Mouse (Mus musculus): ENCODE results near the gene Isca1. TPM values are rescaled to one million over a fixed set of nuclear protein-coding genes. Genes with fewer than 3 reads are reported as not detected.

Gene Isca1
- polyA plus RNA-seq, 1 experiment from 2014 or later = 153 TPM

DNA sequence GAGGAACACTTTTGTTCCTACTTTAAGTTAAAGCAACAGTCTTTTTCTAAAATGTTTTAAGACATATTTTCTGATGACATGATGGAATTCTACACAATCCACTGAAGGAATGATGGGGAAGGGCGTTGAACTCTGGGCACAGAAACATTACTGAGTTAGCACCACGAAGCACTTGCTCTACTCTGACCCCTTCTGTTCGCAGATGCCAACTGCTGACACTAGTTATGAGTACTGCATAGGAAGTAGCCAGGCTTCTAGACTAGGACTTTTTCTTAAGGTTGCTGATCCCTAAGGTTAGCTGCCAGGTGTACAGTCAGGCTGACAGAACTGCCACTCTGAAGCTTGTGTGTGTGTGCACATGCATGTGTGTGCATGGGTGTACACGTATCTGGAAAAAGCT is 9.6 kb upstream of the Isca1 start:
- Histone ChIP-seq H3K4me2 (ENCODE audit: low read length) (no peak overlapping the region), H3K36me3 (ENCODE audit: insufficient read depth, low read length) (peaks cover 69% of the 10 kb centered on the region), H3K9ac (ENCODE audit: low read depth, low read length) (no peak overlapping the region), H3K9me3 (replicated peaks; ENCODE audit: low read length) (no peaks in the 10 kb centered on the region), H3K27ac (no peak overlapping the region), H3K4me1 (replicated peaks; ENCODE audit: insufficient read depth, low read length) (no peaks in the 10 kb centered on the region), H3K4me3 (replicated peaks; ENCODE audit: low read depth, low read length) (no peak overlapping the region), H3K27me3 (ENCODE audit: insufficient read depth, low read length) (no peaks in the 10 kb centered on the region)
- ATAC-seq (replicated peaks; ENCODE audit: low FRiP score, low read depth) = 0 out of 2 replicates have a peak, but pooled peaks have one; percentile 29
- TF ChIP-seq CTCF (IDR thresholded peaks at IDR 0.05; ENCODE audit: low read depth) = peak; percentile 42
- peak; percentile 13 for DNase-seq (ENCODE audit: low spot score)
- 86% methylated on average over 4 of the region's 4 CpGs for WGBS

DNA sequence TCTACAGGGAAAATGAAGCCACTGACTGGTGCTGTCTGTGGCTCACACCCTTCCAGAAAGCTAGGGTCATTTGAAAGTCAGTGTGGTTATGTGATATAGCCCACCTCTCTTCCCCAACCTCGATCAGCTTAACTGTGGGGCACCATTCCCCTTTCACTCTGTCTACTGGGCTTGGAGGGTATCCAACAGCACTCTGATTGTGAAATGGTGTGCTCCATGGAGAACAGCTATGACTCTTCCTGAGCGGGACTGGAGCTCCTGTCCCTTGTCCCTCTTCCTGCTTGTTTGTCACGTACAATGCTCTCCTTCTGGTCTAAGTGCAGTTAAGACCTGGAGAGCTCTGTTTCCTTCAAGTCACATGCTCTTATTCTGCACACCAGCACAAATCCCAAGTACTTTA is 5.6 kb upstream of the Isca1 start:
- Histone ChIP-seq H3K27me3 (ENCODE audit: insufficient read depth, low read length) (no peaks in the 10 kb centered on the region), H3K9me3 (replicated peaks; ENCODE audit: low read length) (no peaks in the 10 kb centered on the region), H3K4me2 (ENCODE audit: low read length) (no peak overlapping the region), H3K4me3 (replicated peaks; ENCODE audit: low read depth, low read length) (no peak overlapping the region), H3K36me3 (ENCODE audit: insufficient read depth, low read length) (peaks cover 38% of the 10 kb centered on the region), H3K9ac (ENCODE audit: low read depth, low read length) (no peak overlapping the region), H3K27ac (no peak overlapping the region), H3K4me1 (replicated peaks; ENCODE audit: insufficient read depth, low read length) (peaks cover 11% of the 10 kb centered on the region; the same call in 1 of the 2 replicates)
- ATAC-seq (replicated peaks; ENCODE audit: low FRiP score, low read depth) (no peak), DNase-seq (ENCODE audit: low spot score) (no peak)
- WGBS = 81% methylated on average over 3 of the region's 3 CpGs
- TF ChIP-seq CTCF (IDR thresholded peaks at IDR 0.05; ENCODE audit: low read depth) = no peak

- H3K9me3 ChIP-seq (replicated peaks; ENCODE audit: low read length) = no peaks in the 10 kb centered on the region
- H3K27ac ChIP-seq = peak overlapping the region; percentile 99
- ATAC-seq (replicated peaks; ENCODE audit: low FRiP score, low read depth) (no peak), DNase-seq (ENCODE audit: low spot score) (peak; percentile 88)
- TF ChIP-seq CTCF (IDR thresholded peaks at IDR 0.05; ENCODE audit: low read depth) = no peak
- no peaks in the 10 kb centered on the region for H3K27me3 ChIP-seq (ENCODE audit: insufficient read depth, low read length)
- peaks cover 14% of the 10 kb centered on the region for H3K36me3 ChIP-seq (ENCODE audit: insufficient read depth, low read length)
- peak overlapping the region; percentile 87; the same call in 1 of the 2 replicates for H3K4me2 ChIP-seq (ENCODE audit: low read length)
- peaks cover 33% of the 10 kb centered on the region for H3K4me1 ChIP-seq (replicated peaks; ENCODE audit: insufficient read depth, low read length)
- 32% methylated on average over 9 of the region's 9 CpGs for WGBS
- no peak overlapping the region for H3K9ac ChIP-seq (ENCODE audit: low read depth, low read length)
- H3K4me3 ChIP-seq (replicated peaks; ENCODE audit: low read depth, low read length) = no peak overlapping the region
These were observed 1.6 kb upstream of the Isca1 start for GRCm38 (mm10) chr13:59771257-59771656.

GRCm38 (mm10) chr13:59770847-59771246 is 1.2 kb upstream of the Isca1 start:
- no peak for TF ChIP-seq CTCF (IDR thresholded peaks at IDR 0.05; ENCODE audit: low read depth)
- H3K27ac ChIP-seq = peak overlapping the region; percentile 99
- DNase-seq (ENCODE audit: low spot score) = peak; percentile 15

DNA sequence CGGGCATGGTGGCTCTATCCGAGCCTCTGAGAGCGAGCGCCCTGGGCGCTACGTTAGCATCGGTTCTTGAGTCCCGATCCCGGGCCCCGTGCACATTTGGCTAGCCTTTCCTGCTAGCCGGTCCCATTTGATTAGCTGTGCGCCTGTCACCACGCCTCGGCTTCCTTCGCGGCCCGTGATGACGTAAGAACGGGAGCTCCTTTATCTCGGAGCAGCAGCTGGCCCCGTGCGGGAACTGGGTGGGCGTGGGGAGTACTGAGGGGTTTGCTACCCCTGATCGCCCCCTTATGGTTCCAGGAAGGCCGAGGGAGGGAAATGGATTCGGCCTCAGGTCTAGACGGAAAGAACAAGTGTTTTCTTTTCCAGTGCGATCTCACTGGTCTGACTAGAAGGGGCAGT is 553 bp upstream of the Isca1 start:
- peak overlapping the region; percentile 91 for H3K4me3 ChIP-seq (replicated peaks; ENCODE audit: low read depth, low read length)
- peak; percentile 95 for DNase-seq (ENCODE audit: low spot score)
- whole genome bisulfite sequencing = under 1% methylated on average over 28 of the region's 28 CpGs
- ATAC-seq (replicated peaks; ENCODE audit: low FRiP score, low read depth) = peak; percentile 65
- peak overlapping the region; percentile 99 for H3K27ac ChIP-seq
- H3K36me3 ChIP-seq (ENCODE audit: insufficient read depth, low read length) = peaks cover 11% of the 10 kb centered on the region
- H3K4me2 ChIP-seq (ENCODE audit: low read length) = peak overlapping the region; percentile 87
- no peaks in the 10 kb centered on the region for H3K9me3 ChIP-seq (replicated peaks; ENCODE audit: low read length)
- H3K27me3 ChIP-seq (ENCODE audit: insufficient read depth, low read length) = no peaks in the 10 kb centered on the region
- TF ChIP-seq CTCF (IDR thresholded peaks at IDR 0.05; ENCODE audit: low read depth) = peak; percentile 56
- H3K9ac ChIP-seq (ENCODE audit: low read depth, low read length) = peak overlapping the region; percentile 94
- H3K4me1 ChIP-seq (replicated peaks; ENCODE audit: insufficient read depth, low read length) = peaks cover 41% of the 10 kb centered on the region

More at GRCm38 (mm10) chr13:59770847-59771246, 1.2 kb upstream of the Isca1 start:
- Histone ChIP-seq H3K9me3 (replicated peaks; ENCODE audit: low read length) (no peaks in the 10 kb centered on the region), H3K9ac (ENCODE audit: low read depth, low read length) (peak overlapping the region; percentile 94; the same call in 1 of the 2 replicates), H3K36me3 (ENCODE audit: insufficient read depth, low read length) (peaks cover 14% of the 10 kb centered on the region), H3K4me2 (ENCODE audit: low read length) (peak overlapping the region; percentile 87; the same call in 1 of the 2 replicates), H3K4me1 (replicated peaks; ENCODE audit: insufficient read depth, low read length) (peaks cover 37% of the 10 kb centered on the region), H3K4me3 (replicated peaks; ENCODE audit: low read depth, low read length) (peak overlapping the region; percentile 91), H3K27me3 (ENCODE audit: insufficient read depth, low read length) (no peaks in the 10 kb centered on the region)
- WGBS = 49% methylated on average over 9 of the region's 9 CpGs
- no peak for ATAC-seq (replicated peaks; ENCODE audit: low FRiP score, low read depth)

GRCm38 (mm10) chr13:59768531-59768930 is 1.1 kb downstream of the Isca1 start:
- ATAC-seq (replicated peaks; ENCODE audit: low FRiP score, low read depth) = no peak
- H3K4me2 ChIP-seq (ENCODE audit: low read length) = peak overlapping the region; percentile 85
- no peak for TF ChIP-seq CTCF (IDR thresholded peaks at IDR 0.05; ENCODE audit: low read depth)
- DNase-seq (ENCODE audit: low spot score) = peak; percentile 19
- 30% methylated on average over 13 of the region's 13 CpGs for WGBS
- peaks cover 41% of the 10 kb centered on the region for H3K4me1 ChIP-seq (replicated peaks; ENCODE audit: insufficient read depth, low read length)
- H3K36me3 ChIP-seq (ENCODE audit: insufficient read depth, low read length) = peaks cover 7% of the 10 kb centered on the region; the same call in 1 of the 2 replicates
- H3K9ac ChIP-seq (ENCODE audit: low read depth, low read length) = peak overlapping the region; percentile 94
- peak overlapping the region; percentile 99 for H3K27ac ChIP-seq
- no peaks in the 10 kb centered on the region for H3K9me3 ChIP-seq (replicated peaks; ENCODE audit: low read length)
- no peaks in the 10 kb centered on the region for H3K27me3 ChIP-seq (ENCODE audit: insufficient read depth, low read length)
- peak overlapping the region; percentile 91 for H3K4me3 ChIP-seq (replicated peaks; ENCODE audit: low read depth, low read length)
